Mouse (Mus musculus) bone marrow, adult 2 months (tissue): ENCODE measurements at regions not wholly inside any gene's neighbourhood (a gene's known extent, or its start where the extent isn't known, plus 50 kb on each side); places are given as distances from the start of the nearest gene placed in this dataset.

Experiments used
- H3K27ac ChIP-seq: fragments of 200-500 bp; 2 replicates; pipeline ENCODE4 v1.5.1; 2012; ENCODE audit warnings: low read depth, mild to moderate bottlenecking, control low read depth, inconsistent platforms, low read length; ENCODE audit not compliant: control insufficient read depth, poor library complexity, insufficient read depth
- H3K4me1 ChIP-seq: fragments of 200-500 bp; 2 replicates; pipeline ENCODE4 v1.6.1; 2011; ENCODE audit warnings: low read length; ENCODE audit not compliant: control insufficient read depth, insufficient read depth
- H3K4me3 ChIP-seq: fragments of 200-500 bp; replicated peaks from 2 replicates; pipeline ENCODE3; 2011; ENCODE audit warnings: mild to moderate bottlenecking, low read depth, low read length, control low read depth; ENCODE audit not compliant: control insufficient read depth
- CTCF ChIP-seq: fragments of 200-500 bp; IDR thresholded peaks from 2 replicates; pipeline ENCODE4 v1.5.1; 2011; ENCODE audit warnings: low read length, control low read depth; ENCODE audit not compliant: control insufficient read depth, insufficient read depth
- POLR2A ChIP-seq: fragments of 200-500 bp; IDR thresholded peaks from 2 replicates; pipeline ENCODE4 v1.6.1; 2011; ENCODE audit warnings: low read depth, mild to moderate bottlenecking, control low read depth, low read length, borderline replicate concordance; ENCODE audit not compliant: control insufficient read depth
- WGBS: fragments of 180-500 bp; shearing (Covaris S2); methylation state at CpG from one replicate; pipeline ENCODE4 v1.1.7; 2018; 5-methylcytosine and 5-hydroxymethylcytosine counted together

DNA sequence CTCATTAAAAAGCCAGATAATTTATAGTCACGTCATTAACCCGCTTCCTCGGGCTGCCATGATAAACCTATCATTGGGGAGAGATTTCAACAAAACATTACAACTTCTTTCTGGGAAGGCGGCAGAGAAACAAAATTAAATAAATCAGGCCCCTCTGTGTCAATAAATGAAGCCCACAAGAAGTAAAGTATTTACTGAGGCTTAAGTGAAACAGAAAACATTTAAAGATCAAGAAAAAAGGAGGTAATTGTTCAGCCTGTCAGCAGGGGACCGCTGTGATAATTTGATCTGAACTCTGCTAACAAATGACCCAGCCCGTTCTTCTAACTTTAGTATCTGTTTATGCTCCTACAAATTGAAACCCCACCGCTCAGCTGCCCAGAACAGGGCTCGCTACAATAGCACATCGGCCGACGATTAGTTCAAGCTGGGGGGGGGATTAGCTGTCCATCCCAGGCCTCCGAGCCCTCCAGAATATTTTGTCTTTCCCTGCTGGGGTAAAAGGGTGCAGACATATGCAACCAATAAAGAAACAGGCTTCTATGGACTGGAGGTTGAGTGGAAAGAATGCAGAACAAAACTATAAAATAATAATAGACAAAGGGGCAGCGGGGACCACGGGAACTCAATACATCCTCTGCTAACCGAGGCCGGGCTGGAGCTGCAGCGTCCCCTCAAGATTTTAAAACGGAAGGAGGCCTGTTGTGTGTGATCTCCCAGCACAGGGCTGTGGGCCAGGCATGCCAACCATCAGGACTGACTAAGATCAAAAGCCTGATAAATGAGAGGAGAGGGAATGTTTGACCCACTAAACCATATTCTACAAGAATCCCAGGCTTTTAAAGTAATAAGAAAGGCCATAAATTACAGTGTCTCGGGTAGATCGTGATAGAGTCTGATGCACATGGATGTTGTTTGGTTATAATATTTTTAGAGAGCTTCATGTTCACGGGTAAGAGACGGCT lies 242.8 kb upstream of the Irx5 start:
- H3K4me1 ChIP-seq: no peaks in the 10 kb centered on the region
- no peak for TF ChIP-seq POLR2A
- no peak for TF ChIP-seq CTCF
- no peak overlapping the region for H3K4me3 ChIP-seq
- no peak overlapping the region for H3K27ac ChIP-seq
- WGBS: 78% methylated on average over 22 of the region's 22 CpGs

DNA sequence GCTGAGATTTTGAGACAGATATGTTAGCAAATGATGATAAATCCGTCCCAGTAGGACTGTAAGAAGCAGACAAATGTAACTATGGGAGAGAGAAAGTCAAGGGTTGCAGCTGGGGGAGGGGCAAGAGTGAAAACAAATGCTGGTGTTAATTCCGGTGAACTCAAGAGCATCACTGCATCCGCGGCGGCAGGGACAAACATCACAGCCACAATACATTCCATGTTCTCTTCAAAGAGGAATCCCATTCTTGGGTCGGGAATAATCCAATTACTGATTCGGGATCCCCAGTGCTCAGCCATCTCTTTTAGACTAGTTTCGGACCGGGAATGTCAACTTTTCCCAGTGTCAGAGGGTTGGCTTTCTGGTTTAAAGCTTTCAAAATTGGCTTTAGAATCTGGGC lies 243.5 kb upstream of the Irx5 start:
- Histone ChIP-seq H3K4me3 (no peak overlapping the region), H3K27ac (no peak overlapping the region), H3K4me1 (no peaks in the 10 kb centered on the region)
- no peak for TF ChIP-seq POLR2A
- TF ChIP-seq CTCF: no peak
- 56% methylated on average over 9 of the region's 9 CpGs for WGBS

DNA sequence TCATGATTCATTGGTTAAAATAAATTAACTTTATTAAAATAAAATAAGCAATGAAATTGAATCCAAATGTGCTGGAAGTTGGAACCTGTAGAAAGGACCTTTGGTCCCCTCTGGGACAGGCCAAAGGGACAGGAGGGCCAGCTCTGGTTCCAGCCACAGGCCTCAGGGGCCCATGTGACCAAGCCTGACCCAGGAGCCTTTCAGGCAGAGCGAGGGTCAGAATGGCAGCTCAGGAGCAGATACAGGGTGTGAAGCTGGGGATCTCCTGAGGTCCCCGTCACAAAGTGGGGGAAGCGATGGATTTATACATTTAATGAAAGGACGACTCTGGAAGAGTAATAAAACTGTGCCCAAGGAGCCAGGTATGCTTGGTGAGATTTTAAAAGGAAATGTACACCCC lies 244.0 kb upstream of the Irx5 start:
- H3K27ac ChIP-seq: no peak overlapping the region
- no peaks in the 10 kb centered on the region for H3K4me1 ChIP-seq
- 77% methylated on average over 4 of the region's 4 CpGs for WGBS
- no peak overlapping the region for H3K4me3 ChIP-seq
- no peak for TF ChIP-seq CTCF
- no peak for TF ChIP-seq POLR2A

DNA sequence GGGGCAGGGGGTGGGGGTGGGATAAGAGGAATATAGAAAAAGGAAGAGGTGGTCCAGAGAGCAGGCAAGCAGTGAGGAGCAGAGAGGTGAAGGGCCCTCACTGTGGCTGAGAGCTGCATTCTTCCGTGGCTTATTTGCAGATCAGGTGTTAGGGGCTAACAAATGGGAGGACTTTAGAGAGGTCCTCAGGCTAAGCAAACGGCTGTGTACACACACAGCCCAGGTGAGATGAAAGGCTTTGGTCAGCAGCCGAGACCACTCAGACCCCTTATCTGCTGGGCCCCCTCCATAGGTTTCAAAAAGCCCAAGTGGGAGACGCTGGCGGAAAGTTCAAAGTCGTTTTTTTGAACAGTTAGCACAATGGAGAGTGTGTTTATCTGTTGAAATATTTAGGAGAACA lies 252.9 kb upstream of the Irx5 start:
- no peaks in the 10 kb centered on the region for H3K4me1 ChIP-seq
- TF ChIP-seq CTCF (no peak), POLR2A (no peak)
- no peak overlapping the region for H3K4me3 ChIP-seq
- no peak overlapping the region for H3K27ac ChIP-seq
- 60% methylated on average over 6 of the region's 6 CpGs for WGBS

DNA sequence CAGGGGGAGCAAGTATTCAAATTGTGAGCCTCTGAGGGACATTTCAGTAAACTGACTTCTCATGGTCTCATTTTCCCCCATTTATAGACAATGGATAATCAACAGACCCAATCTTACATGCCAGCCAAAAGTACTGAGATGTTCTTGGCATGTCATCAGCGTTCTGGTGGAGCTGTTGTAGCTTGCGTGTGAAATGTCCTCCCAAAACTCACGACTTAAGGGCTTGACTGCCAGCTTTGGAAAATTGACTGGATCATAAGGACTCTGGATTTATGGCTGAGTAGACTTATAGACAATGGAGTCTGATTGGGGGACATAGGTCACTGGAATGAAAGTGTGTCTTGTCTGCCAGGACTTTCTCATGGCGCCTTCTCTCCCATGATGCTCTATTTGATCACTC lies 254.9 kb upstream of the Irx5 start:
- 92% methylated on average over 4 of the region's 4 CpGs for WGBS

DNA sequence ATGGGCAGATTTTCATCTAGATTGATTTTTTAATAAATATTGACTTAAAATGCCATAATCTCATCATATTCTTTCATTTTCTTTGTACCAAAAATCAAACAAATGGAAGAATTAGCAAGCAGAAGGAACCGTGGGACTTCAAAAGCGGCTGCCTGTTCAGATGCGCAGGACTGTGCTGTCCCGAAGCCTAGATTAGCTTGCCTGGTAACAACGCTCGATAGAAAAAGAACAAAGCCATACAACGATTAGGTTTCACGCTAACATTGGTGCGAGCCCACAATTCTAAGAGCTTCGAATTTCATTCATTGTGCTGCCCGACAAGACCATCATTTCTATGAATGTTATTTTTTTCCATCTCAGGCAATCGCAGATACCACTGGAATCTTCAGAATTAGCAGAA lies 262.1 kb upstream of the Irx5 start:
- TF ChIP-seq CTCF: no peak
- TF ChIP-seq POLR2A: no peak
- WGBS: 84% methylated on average over 12 of the region's 12 CpGs
- no peak overlapping the region for H3K27ac ChIP-seq
- H3K4me3 ChIP-seq: no peak overlapping the region
- no peaks in the 10 kb centered on the region for H3K4me1 ChIP-seq

More for the DNA sequence above, 254.9 kb upstream of the Irx5 start:
- TF ChIP-seq POLR2A (no peak), CTCF (no peak)
- Histone ChIP-seq H3K27ac (no peak overlapping the region), H3K4me1 (no peaks in the 10 kb centered on the region), H3K4me3 (no peak overlapping the region)

DNA sequence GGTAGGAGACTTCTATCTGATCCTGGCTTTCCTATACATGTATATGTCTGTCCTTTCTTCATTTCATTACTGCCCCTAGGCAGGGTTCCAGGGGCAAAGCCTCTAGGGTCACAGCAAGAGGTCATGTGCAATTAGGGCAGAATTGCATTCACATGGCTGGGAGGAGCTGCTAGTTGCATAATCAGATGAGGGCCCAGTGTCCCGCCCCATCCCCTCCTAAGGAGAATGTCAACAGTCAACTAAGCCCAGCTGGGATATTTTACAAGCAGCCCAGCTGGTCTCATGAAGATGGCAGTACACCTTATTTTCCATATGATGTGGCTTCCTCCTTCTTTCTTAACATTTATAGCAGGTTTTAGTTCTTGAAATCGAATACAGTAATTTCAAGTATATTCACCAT lies 273.3 kb upstream of the Irx5 start:
- H3K4me3 ChIP-seq: no peak overlapping the region
- H3K27ac ChIP-seq: no peak overlapping the region
- TF ChIP-seq POLR2A: no peak
- no peak for TF ChIP-seq CTCF
- WGBS: 74% methylated on average over 2 of the region's 2 CpGs
- no peaks in the 10 kb centered on the region for H3K4me1 ChIP-seq

DNA sequence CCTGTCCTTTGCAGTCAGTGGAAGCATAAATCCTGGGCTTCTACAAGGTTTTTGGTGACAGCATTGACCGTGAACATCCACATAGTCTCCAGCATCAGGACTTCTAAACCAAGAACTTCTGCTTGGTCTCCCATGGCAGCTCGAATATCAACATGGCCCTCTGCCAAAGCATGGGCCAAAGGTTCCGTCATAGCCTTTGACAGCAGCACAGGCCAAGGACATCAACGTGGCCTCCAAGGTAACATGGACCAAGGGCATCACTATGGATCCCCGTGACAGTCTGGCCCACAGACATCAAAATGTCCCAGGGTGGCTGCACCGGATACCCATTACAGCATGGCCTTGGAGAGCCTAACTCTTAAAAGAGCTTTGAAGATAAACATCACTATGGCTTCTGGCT lies 275.5 kb upstream of the Irx5 start:
- TF ChIP-seq CTCF: no peak
- TF ChIP-seq POLR2A: no peak
- Histone ChIP-seq H3K27ac (no peak overlapping the region), H3K4me1 (no peaks in the 10 kb centered on the region), H3K4me3 (no peak overlapping the region)
- WGBS: 78% methylated on average over 6 of the region's 6 CpGs

DNA sequence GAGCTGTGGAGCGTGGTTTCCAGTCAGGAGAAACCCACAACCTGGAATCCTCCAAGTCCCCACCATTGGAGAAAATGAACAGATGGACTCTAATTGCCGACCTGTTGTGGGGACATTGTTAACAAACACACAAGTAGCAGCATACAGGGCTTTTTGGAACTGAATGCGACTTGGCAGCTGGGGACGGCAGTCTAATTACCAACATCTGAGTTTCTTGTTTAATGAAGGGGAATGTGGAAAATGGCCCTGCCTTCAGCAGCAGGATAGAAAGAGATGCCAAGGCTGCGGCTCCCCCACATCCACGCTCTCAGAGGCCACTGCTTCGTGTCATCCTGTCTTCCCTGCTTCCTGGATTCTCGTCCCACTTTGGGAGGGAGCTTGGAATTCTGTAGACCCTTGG lies 276.6 kb upstream of the Irx5 start:
- 78% methylated on average over 8 of the region's 8 CpGs for WGBS
- TF ChIP-seq POLR2A (no peak), CTCF (no peak)
- Histone ChIP-seq H3K4me1 (no peaks in the 10 kb centered on the region), H3K27ac (no peak overlapping the region), H3K4me3 (no peak overlapping the region)
